Mouse (Mus musculus) ES-Bruce4 (cell line): ENCODE results near the gene Rxrb.

Experiments used
- CTCF ChIP-seq: IDR thresholded peaks from one replicate; pipeline ENCODE4 v1.8.1; 2011; ENCODE audit warnings: low read depth, low read length
- EP300 ChIP-seq: IDR thresholded peaks from 2 replicates; pipeline ENCODE4 v1.6.1; 2011; ENCODE audit warnings: low read depth, low read length; ENCODE audit not compliant: insufficient read depth
- POLR2A ChIP-seq: IDR thresholded peaks from one replicate; pipeline ENCODE4 v1.8.1; 2011; ENCODE audit warnings: low read length; ENCODE audit not compliant: insufficient read depth

DNA sequence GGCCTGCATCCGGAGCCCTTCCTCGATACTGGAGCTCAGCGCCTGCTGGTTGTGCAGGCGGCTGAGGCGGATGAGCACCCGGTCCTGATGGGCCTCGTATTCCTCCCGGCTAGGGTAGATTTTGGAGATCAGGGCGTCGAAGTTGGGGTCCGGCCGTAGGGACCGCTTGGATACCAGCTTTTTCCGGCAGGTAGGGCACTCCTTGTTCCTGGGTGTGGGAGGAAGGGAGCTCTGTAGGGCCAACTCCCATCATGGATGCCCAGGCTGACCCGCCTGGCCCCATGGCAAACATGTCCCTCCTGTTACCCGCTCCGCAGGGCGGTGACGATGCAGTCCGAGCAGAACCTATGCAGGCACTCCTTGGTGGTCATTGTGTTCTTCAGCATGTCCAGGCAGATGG is 8.6 kb upstream of the Rxrb start:
- TF ChIP-seq CTCF (no peak), EP300 (no peak), POLR2A (no peak)
